Mouse (Mus musculus): ENCODE results near the gene Tcf12.

The Tcf12 gene

DNA sequence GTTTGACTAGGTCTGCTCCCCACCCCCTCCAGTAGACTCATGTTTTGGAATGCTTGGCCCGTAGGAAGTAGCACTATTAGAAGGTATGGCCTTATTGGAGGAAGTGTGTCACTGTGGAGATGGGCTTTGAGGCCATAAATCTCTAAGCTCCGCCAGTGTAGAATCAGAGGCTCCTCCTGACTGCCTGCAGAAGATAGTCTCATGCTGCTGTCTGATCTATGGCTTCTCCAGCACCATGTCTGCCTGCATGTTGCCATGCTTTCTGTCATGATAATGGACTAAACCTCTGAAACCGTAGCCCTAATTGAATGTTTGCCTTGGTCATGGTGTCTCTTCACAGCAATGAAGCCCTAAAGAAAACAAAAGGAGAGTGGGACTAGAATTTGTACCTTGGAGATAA is 26.7 kb downstream of the Tcf12 start:
- no peak for DNase-seq

DNA sequence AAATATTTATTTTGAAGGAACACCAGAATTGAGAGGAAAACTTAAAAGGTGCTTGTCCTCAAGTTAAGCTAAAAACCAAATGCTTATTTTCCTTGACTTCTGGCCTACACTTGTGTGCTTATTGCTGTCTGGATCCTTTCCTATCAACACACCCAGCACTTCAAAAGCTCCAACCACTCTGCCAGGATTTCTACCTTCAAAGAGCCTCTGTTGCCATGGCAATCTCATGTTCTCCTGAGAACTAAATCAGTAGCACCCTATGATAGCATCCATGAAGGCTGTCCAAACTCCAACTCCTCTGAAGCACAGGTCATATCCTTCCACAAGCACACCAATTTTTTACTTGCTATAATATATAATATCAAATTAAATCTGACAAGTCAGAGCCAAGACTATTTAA is 27.5 kb downstream of the Tcf12 start:
- peak; percentile 93 for DNase-seq

DNA sequence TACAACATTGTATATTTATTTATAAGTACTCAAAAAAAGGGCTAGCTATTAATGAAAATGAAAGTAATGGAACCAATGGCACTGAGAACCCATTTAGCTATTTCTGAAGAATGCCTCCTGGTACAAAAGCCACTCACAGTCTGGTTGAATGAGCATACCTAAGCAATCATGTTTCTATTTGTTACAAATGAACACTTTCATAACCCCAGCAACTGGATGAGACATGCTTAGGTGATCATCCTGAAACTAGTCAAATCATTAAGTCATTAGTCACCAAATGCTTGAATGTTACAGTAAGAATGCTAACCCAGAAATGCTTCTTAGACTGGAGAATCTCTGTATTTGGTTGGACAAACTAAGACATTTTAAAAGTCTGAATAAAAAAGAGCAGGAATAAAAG is 35.5 kb downstream of the Tcf12 start:
- no peak for DNase-seq

DNA sequence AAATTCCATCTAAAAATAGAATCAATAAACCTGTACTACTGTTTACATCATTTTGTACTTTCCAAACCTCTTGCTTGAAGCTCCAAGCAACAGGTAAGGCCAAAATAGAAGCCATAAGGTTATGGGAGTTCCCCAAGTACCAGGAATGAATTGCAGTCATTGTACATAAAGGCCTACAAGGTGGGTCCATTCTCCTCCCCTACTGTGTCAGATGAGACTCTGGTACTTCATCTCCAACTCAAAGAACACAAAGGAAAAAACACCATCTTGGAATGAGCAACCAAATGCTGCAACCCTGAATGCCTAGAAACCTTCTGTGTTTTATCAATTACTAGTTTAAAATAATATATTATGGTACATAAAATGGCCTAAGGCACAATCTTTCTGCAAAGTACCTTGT is 45.5 kb downstream of the Tcf12 start:
- DNase-seq = no peak

DNA sequence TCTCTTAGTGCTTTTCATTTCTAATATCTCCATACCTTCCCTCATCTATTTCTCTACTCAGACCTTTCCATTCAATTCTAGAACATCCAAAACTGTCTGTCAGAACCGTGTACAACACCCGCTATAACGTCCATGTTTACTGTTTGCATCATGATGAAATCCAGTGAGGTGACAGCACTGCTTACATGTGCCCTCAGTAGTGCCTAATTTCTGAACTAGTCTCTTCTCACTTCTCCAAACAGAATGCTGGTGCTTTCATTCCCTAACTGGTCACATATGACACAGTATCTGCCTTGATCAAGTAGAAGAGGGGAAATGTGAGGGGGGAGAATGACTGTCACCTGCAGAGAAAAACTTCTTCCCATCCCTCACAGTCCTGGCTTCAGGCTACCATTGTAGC is 58.5 kb downstream of the Tcf12 start:
- no peak for DNase-seq

DNA sequence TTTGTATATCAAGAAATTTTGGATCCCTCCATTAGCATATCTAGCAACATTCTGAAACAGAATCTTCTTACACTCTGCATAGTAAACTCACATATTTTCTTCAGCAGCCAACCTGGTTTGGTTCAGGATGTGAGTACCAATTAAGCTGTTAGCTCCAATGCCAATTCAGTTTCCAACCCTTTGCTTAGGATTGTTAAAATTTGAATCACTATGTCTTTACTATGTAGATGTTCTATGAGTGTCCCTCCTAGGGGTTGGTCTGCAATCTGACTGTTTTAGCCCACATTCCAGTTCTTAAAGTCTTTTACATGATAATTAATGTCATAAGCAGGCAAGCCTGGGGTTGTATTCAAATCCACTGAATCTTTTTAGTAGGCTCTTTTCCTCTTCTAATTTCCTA is 71.5 kb downstream of the Tcf12 start:
- DNase-seq = no peak

DNA sequence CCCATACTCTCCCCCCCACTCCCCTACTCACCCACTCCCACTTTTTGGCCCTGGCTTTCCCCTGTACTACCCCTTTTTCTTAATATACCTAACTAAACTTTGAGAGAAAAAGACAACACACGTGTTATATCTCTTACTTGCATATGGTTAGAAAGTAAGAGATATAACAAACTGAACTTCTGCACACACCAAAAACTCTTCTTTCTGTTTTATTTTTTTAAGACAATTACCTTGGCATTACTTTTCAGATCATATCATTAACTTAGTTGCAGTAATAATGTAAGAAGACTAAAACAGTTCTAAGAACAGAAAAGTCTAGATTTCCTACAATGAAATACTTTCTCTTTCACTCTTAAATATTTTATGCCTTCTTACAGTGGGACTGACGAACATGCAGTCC is 72.3 kb downstream of the Tcf12 start:
- no peak for DNase-seq

DNA sequence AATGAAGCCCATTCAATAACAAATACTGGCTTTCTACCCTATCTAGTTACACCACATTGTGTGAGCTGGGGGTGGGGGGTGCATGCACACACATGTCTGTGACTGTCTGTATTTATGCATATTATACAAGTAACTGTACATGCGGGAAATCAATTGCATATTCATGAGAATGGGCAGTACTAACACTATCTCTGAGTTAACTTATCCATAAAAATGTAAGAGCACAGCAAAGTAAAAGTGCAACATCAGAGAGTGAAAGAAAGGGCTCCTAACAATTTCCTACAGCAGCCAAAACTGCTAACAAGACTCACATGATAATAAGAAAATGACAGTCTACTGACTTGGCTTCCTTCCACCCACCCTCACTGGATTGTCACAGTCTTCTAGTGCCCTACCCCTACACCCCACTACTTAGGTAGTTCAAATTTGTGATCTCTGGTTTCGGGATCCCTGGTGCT is 74.6 kb downstream of the Tcf12 start:
- no peak for DNase-seq

DNA sequence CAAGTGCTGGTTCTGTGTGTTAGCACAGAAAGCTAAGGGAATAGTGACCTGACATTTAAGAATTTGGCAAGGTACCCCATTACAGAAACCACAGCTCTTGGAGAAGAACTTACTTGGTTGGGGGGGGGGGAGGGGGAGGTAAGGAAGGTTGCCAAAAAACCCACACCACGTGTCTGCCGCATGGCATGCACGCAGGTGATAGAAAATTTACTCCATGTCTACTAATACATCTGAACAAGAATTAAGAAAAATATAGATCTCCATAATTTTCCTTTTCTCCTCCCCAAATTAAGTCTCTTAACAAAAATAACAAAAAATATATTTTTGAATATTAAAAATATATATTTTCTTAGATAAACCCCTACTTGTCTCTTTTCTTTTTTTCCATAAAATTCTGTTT is 75.4 kb downstream of the Tcf12 start:
- DNase-seq = no peak

DNA sequence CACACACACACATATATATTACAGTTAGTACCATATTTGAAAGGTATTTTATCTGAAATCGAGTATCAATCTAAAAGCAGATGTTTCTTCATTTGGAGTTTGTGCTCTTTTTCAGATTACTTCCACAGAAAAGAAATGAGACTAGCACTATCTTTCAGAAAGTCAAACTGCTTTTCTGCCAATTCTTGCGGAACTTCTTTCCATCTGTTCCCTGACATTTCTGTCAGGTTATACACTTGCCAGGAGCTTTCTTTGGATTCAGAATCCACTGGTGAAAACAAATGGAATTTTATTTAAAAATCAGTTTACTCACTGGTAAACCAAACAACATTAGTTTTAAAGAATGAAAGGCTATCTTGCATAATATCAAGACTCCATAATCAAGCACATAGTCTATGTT is 78.4 kb downstream of the Tcf12 start:
- DNase-seq = no peak

DNA sequence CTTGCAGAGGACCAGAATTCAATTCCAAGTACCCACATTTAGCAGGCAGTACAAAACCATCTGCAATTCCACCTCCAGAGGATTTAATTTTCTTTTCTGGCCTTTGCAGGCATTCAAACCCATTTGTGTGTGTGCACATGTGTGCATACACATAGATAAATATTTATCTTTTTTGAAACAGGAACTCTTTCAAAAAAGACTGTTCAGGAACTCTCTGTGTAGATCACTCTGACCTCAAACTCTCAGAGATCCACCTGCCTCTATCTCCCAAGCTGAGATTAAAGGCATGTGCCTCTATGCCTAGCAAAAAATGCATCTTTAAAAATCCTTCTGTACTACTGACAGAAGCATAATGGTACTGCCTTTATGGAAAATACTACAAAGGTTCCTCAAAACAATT is 81.4 kb downstream of the Tcf12 start:
- DNase-seq = no peak

DNA sequence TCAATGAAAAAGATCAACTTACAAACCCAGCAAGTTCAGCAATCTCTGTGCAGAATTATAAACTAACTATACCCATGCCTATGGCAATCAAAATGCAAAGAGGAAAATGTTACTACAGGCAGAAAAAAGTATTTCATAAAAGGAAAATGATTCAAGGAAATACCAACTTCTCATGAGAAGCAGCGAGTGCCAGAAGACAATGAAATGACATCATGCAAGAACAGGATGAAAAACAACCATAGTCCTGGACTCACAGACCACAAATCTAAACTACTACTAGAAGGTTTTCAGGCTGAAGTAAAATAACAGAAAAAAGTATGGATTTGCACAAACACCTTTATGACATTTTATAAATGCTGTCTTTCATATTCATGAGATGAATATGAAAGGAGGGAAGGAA is 82.1 kb downstream of the Tcf12 start:
- no peak for DNase-seq

DNA sequence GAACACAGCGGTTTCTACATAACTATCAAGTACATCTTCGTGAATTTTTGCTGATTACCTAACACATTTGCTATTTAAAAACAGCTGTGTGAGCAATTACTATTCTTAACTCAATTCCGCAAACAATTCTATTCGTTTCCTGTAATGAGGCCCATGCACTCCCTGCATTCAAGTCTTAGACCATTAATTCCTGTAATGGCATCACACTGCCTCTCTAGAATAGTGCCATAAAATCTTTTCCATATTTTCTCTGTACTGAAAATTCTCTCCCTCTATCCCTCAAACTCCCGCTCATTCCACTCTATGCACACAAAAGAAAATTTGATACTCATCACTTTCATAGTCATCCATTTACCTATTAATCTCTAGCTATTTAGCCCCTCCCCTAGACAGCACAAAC is 88.4 kb downstream of the Tcf12 start:
- no peak for DNase-seq

DNA sequence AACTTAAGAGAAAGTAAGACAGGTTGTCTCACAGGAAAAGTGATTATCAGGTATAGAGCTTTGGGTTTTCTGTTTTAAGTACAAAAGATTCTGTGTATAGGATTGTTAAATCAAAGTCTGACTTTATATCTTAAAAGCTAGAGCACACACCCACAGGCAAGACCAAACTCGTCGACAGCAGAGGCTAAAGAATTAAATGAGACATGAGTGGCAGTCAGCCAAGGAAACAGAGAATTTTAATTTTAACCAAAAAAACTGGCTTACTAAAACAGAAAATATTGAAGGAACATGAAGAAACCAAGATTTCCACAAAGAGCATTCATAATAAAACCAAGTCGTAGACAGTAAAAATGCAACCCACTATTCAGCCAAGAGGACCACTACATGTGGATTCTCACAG is 90.2 kb downstream of the Tcf12 start:
- no peak for DNase-seq

DNA sequence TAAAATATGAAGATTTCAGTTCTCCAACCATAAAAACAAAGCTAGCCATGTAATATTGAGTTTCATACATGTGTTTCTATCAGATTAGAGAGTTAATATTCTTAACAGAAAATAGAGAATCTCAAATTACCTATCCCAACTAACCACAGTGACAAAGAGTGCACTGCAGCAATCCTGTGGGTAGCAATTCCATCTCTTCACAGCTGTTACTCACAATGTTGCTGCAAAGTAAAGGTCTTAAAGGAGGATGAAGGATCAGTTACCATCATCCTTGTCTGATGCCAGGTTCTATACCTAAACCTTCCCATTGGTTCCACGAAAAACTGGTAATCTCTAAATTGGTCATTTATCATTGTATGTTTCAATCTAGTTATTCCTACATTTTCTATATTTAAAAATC is 95.7 kb downstream of the Tcf12 start:
- DNase-seq = no peak

DNA sequence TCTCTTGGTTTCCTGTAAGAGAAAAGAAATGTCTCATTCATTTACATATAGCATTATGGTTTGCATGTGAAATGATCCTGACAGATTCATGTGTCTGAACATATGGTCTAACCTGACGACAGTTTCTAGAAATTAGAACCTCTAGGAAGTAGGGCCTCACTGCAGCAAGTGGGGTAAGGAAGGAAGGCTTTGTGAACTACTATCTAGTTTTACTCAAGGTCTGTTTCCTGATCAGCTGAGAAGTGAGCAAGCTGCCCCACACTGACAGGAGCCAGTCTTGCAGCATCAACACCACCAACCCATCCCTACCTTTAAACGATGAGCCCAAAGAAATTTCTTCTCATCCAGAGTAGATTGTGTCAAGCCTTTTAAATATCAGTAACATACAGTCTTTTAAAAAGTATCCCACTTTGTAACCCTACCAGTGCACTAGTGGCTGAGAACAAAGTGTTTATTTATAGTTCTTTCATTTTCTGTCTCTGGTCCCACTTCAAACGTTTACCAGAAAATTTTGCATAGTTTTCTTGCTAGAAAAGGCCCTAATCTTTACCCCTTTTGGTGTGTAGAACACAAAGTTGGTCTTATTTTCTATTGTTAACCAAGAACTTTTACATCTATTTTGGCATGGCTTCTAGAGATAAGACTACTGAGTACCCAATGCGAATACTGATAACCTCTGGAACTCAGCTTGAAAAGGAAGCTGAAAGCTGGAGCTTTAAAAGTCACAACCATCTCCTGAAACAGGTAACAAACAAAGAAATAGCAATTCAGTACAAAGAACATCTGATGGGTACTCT is 96.9 kb downstream of the Tcf12 start:
- no peak for DNase-seq

DNA sequence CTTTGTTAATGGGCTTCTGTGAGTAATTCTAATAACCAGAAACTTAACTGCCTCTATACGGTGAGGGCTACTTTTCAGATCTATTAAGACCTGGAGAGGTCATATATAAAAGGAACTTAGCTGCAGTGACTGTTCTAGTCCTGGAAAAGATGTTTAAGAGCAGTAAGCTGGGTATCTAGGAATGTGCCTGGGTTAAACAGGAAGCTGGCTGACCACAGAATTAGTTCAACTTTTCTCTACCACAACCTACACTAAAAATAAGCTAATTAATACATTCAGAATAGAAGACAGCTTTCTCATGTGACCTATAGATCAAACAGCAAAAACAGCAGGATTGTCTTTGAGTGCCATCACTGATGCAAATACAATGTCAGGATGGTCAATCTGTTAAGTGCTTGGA is 98.1 kb downstream of the Tcf12 start:
- DNase-seq = no peak

DNA sequence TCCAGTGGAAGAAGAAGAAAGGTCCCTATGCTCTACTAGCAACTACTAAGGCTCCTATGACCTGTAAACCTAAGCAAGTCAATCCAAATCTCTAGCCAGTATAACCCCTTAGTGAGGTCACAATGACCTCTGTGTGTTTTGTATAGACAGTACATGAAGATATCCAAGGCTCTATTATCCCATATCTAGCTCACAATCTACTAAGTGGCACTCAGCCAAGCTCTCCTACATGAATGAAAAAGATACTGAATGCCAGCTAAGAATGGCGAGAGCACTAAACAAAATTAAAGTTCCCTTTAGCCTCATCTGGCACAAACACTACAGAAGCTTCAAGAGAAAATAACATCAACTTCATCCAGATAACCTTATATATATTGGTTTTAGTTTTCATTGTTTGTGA is 103.0 kb downstream of the Tcf12 start:
- DNase-seq = no peak

DNA sequence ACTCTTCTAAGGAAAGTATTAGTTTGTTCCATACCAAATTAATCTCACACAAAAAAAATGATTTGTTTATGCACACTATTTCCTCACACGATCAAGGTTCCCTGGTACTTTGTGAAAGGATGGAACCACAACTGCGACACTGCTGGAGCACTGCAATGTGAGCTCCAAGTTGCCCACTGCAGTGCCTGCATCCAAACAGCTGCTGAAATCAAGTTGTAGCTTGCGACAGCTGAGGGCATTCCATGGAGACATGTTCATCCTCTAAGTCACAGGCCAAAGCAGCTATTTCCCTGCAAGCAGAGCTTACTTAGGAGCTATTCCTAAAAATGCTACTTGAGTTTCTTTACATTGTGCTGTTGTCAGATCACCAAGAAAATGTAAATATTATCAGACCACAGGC is 120.5 kb downstream of the Tcf12 start:
- DNase-seq = no peak

DNA sequence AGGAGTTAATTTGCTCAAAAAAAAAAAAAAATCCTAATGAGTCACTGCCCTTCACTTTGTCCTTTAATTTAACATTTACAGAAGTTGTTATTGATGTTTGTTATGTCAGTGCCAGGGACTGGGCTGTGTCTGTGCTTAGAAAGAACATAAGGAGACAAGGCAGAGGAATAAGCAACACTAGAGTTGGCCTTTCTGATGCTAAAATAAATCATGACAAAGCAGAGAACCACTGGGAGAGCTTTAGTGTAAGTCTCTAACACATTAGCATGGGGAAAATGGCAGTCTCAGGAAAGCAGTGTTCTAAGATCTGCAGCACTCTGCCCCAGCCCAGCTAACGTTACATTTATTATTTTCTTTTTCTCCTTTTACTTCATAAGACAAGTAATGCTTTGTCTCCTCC is 121.3 kb downstream of the Tcf12 start:
- DNase-seq = no peak

DNA sequence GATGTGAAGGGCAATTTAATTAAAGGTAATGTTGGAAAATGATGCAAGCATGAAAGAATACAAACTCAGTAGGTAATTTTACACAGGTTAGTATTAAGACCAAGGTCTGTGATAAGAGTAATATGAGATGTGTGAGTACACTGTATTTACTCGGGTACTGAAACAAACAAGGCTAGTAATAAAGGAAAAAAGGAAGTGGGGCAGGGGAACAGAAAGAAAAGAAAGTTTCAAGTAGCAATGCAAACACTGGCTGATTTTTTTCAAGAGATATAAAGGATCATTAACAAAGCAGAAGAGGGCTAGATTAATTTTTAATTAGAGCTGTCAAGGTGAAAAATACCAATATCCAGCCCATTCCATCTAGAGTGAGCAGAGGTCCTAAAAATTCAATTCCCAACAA is 122.0 kb downstream of the Tcf12 start:
- no peak for DNase-seq

DNA sequence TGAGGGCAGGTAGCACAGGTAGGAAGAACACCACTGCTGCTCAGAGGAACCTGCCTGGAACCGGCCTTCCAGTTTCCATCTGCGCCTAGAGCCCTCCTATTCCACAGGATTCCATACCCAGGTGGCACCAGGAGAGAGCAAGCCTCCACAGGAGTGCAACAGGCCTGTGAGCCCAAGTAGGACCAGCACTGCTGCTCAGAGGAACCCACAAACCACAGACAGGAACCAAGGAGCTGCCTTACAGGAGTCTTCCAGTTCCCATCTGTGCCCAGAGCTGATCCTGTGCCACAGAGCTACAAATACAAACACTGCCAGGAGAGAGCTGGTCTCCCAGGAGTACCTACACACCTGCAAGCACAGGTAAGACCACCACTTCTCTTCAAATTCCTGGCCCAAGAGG is 125.0 kb downstream of the Tcf12 start:
- no peak for DNase-seq

DNA sequence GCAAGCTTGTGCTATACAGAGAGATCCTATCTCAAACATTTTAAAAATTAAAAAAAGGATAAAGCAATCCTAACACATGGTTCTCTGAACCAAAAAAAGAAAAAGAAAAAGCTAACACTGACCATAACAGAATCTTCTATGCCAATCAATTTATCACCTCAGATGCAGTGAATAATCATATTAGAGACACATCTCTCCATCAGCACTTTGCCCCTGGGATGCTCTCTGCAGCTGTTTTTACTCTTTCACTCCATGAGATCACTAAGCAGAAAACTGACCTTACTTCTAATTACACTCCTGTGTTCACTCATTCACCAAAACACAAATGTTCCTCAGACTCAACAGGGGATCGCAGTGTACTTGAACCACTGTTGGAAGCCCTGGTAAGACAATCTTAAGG is 128.8 kb downstream of the Tcf12 start:
- DNase-seq = peak; percentile 51

DNA sequence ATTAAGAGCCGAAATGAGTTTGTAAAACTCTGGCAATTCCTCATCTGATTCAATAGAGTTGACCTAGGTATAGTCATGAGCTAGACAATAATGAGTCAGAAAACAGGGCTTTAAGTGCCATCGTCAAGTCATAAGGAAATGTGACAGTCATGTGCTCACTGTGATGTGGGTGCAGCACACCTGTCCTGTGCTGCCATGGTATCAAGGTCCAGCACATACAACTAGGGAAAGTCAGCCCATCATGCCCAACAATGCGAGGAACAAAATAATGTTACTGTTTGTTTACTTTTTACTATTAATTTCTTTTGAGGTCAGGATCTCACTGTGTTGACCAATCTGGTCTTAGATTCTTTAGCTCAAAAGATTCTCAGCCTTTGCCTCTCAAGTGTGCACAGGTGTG is 130.6 kb downstream of the Tcf12 start:
- DNase-seq = peak; percentile 51

DNA sequence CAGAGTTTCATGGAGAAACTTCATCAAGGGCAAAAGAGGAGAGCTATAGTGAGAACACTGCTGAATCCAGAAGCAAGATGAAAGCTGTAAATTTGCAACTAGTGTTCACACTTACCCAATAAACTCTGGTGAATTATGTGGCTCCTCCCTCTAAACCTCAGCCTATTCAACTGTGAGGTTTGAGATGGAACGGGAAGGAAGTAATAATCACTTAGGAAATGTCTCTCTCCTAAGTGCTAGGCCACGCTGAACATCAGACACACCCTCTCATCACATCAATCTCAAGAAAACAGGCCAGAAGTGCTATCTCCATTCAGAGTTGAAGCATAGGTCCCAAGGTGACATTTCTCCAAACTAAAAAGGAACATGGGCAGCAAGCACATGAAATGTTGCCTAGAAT is 131.1 kb downstream of the Tcf12 start:
- DNase-seq = peak; percentile 58

DNA sequence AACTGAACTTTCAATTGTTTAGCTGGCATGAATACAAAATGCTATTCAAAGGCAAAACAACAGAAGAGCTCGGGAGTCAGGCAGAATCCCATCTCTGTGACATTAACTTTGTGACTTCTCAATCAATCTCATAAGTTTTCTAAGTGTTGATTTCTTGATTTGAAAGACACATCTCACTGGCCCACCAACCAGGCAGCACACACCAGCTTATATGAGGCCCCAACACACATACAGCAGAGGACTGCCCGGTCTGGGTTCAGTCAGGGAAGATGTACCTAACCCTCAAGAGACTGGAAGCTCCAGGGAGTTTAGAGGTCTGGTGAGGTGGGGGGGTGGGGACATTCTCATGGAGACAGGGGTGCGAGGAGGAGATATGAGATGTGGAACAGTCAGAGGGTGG is 132.8 kb downstream of the Tcf12 start:
- DNase-seq = peak; percentile 61

Measured in heart, adult 11 months (tissue).